ENCODE assay signal across 21 mouse cellular contexts in the genomic region with DNA sequence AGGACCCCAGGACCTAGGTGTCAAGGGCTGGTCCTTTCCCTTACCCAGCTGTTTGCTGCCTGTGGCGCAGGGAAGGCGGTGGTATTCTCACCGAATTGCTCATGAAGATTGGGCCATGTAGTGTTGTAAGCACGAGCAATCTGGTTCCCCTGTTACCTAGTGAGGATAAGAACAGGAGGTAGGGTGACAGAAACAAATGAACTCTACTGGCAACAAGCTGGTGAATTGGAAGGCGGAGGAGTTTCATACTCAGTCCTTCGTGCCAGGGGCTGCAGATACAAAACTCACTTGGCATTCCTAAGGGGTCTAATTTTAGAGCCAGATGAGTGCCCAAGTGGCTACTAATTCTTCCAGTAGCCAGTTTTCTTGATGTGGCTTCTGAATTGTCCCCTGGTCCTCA. TPM values are rescaled to one million over a fixed set of nuclear protein-coding genes. Genes with fewer than 3 reads are reported as not detected.
DNase-seq lines count a peak whose midpoint lies in the region; ATAC-seq and TF ChIP-seq lines count a peak whose summit lies in the region.
"Had no signal": no experiment of that assay in that cellular context is flagged by ENCODE, and none has a peak within 500 bp of the region (broad histone marks: within the 10 kb centered on the region; RNA-seq: fewer than 3 reads in every experiment).

No protein-coding gene starts in this region.

- 0 out of 2 replicates have a peak overlapping the region, but pooled peaks have one; percentile 33 for H3K27ac ChIP-seq in kidney, postnatal 0 days
- H3K27ac ChIP-seq: embryonic facial prominence, embryonic 10.5 days; forebrain, embryonic 13.5 days; heart, embryonic 15.5 days; hindbrain, embryonic 10.5 days; hindbrain, embryonic 14.5 days had no signal

- peak; percentile 39 for DNase-seq in adrenal gland, postnatal 14 days
- DNase-seq in adrenal gland, adult 18-20 months (ENCODE audit: low spot score in 2 of 2), result no peak
- DNase-seq in kidney, postnatal 0 days (ENCODE audit: low spot score), result no peak
- DNase-seq in kidney, postnatal 4 days, result no peak
- no peak for DNase-seq in gastrocnemius, adult 8-10 months (ENCODE audit: low spot score in 2 of 2)
- DNase-seq: adrenal gland, postnatal 25 days; cerebellum, adult 2 months; cerebellum, postnatal 10 days; forebrain, postnatal 0 days; gastrocnemius, postnatal 25 days had no signal

- no peak overlapping the region for H3K4me3 ChIP-seq in kidney, postnatal 0 days (replicated peaks; ENCODE audit: low read depth, low read length)
- peak overlapping the region; percentile 18 for H3K4me3 ChIP-seq in megakaryocyte, embryonic 14.5 days (replicated peaks)
- H3K4me3 ChIP-seq: embryonic facial prominence, embryonic 10.5 days; forebrain, embryonic 13.5 days; heart, embryonic 15.5 days; hindbrain, embryonic 10.5 days had no signal

- WGBS in kidney, postnatal 0 days, result 88% methylated on average over 6 of the region's 6 CpGs

- no peaks in the 10 kb centered on the region for H3K9me3 ChIP-seq in kidney, postnatal 0 days (replicated peaks; ENCODE audit: low read length)
- H3K9me3 ChIP-seq in megakaryocyte, embryonic 14.5 days, result no peaks in the 10 kb centered on the region
- H3K9me3 ChIP-seq: embryonic facial prominence, embryonic 10.5 days; forebrain, embryonic 13.5 days; heart, embryonic 15.5 days; hindbrain, embryonic 10.5 days had no signal

- H3K9ac ChIP-seq in kidney, postnatal 0 days (ENCODE audit: low read depth, low read length), result no peak overlapping the region
- H3K9ac ChIP-seq: forebrain, embryonic 13.5 days; forebrain, postnatal 0 days; heart, embryonic 15.5 days; hindbrain, embryonic 14.5 days had no signal

- no peaks in the 10 kb centered on the region for H3K36me3 ChIP-seq in kidney, postnatal 0 days (ENCODE audit: insufficient read depth, low read length)
- H3K36me3 ChIP-seq in megakaryocyte, embryonic 14.5 days (replicated peaks; ENCODE audit: low read length), result peaks cover 58% of the 10 kb centered on the region
- H3K36me3 ChIP-seq: heart, embryonic 15.5 days had no signal

- no peak for ATAC-seq in kidney, postnatal 0 days (replicated peaks; ENCODE audit: low FRiP score, low read depth)
- ATAC-seq in megakaryocyte, adult 5-6 weeks (ENCODE audit: poor library complexity, severe bottlenecking), result no peak
- ATAC-seq: forebrain, embryonic 13.5 days; forebrain, postnatal 0 days had no signal

- TF ChIP-seq CTCF in kidney, postnatal 0 days (IDR thresholded peaks at IDR 0.05; ENCODE audit: low read depth), result no peak

- no peak overlapping the region for H3K4me2 ChIP-seq in kidney, postnatal 0 days (ENCODE audit: low read length)
- H3K4me2 ChIP-seq: forebrain, embryonic 13.5 days; heart, embryonic 11.5 days; heart, embryonic 15.5 days; hindbrain, embryonic 14.5 days had no signal

- no peaks in the 10 kb centered on the region for H3K4me1 ChIP-seq in kidney, postnatal 0 days (replicated peaks; ENCODE audit: insufficient read depth, low read length)
- H3K4me1 ChIP-seq in megakaryocyte, embryonic 14.5 days, result peaks cover 80% of the 10 kb centered on the region

- no peaks in the 10 kb centered on the region for H3K27me3 ChIP-seq in kidney, postnatal 0 days (ENCODE audit: insufficient read depth, low read length)
- no peaks in the 10 kb centered on the region for H3K27me3 ChIP-seq in megakaryocyte, embryonic 14.5 days (replicated peaks)
- H3K27me3 ChIP-seq: forebrain, embryonic 13.5 days; heart, embryonic 15.5 days had no signal

RNA-seq across cellular contexts. Expression of a gene that starts 4.4 kb away (rescaled TPM):
- 62.8 and 65.8 TPM in 2 replicates for total RNA-seq in adrenal gland, postnatal 14 days (2021)
- total RNA-seq in adrenal gland, adult 18-20 months (2021), result 10 to 100 TPM; 52.2 to 62.6 TPM
- polyA plus RNA-seq in kidney, postnatal 0 days (2015; fragmentation: Nextera tagmentation; extraction: Ambion mirVana), result 106 and 117 TPM in 2 replicates
- polyA plus RNA-seq in megakaryocyte, embryonic 14.5 days (2012; ENCODE audit: insufficient read depth, low replicate concordance), result 4.1 and 14.0 TPM in 2 replicates
- 41.1 and 41.5 TPM in 2 replicates for total RNA-seq in megakaryocyte, adult 5-6 weeks (2015)
- total RNA-seq in megakaryocyte, adult 5-6 weeks (2017), result 25.2 and 30.4 TPM in 2 replicates
- total RNA-seq in gastrocnemius, adult 8-10 months (2022), result 1 to 10 TPM; 1.1 to 2.4 (median 1.8) TPM

RNA-seq across cellular contexts. Expression of a gene that starts 20.5 kb away (rescaled TPM):
- total RNA-seq in adrenal gland, postnatal 14 days (2021), result 0.30 and 0.34 TPM in 2 replicates
- not detected for total RNA-seq in adrenal gland, adult 18-20 months (2021)
- 0.14 and 0.33 TPM in 2 replicates for polyA plus RNA-seq in kidney, postnatal 0 days (2015; fragmentation: Nextera tagmentation; extraction: Ambion mirVana)
- polyA plus RNA-seq in megakaryocyte, embryonic 14.5 days (2012; ENCODE audit: insufficient read depth, low replicate concordance), result not detected in 2 replicates
- not detected in 2 replicates for total RNA-seq in megakaryocyte, adult 5-6 weeks (2015)
- not detected in 2 replicates for total RNA-seq in megakaryocyte, adult 5-6 weeks (2017)
- under 1 TPM in 1 of 4 experiments, not detected in 3; 0.07 TPM for total RNA-seq in gastrocnemius, adult 8-10 months (2022)
- total RNA-seq: adrenal gland, postnatal 25 days; granulocyte monocyte progenitor cell, adult 5-6 weeks; MEL had no signal
- polyA plus RNA-seq: C2C12; heart, embryonic 11.5 days had no signal

Comparison
In these comparisons a context has a peak if more than half of its experiments do, and no peak if none do; other contexts are left out.
1. RNA of a gene that starts 4.4 kb away (total RNA-seq): 62.8 to 65.8 TPM in adrenal gland, postnatal 14 days, 52.2 to 62.6 TPM in adrenal gland, adult 18-20 months and 25.2 to 41.5 TPM in megakaryocyte, adult 5-6 weeks; 1.1 to 2.4 TPM in gastrocnemius, adult 8-10 months; every median in the first group is over 4 times any median in the second.